Mouse (Mus musculus) liver, postnatal 0 days (tissue): ENCODE measurements around the gene Pfdn6. TPM values are rescaled to one million over a fixed set of nuclear protein-coding genes. Genes with fewer than 3 reads are reported as not detected.

Experiments
- ATAC-seq: fragments of 200-750 bp; cut with Nextera tagmentation; 2 replicates; pipeline ENCODE4 v1.8.0; 2017; ENCODE audit warnings: mild to moderate bottlenecking, moderate library complexity
- DNase-seq: peaks from one replicate; pipeline ENCODE4 v3.0.0-alpha.2; 2016
- H3K27ac ChIP-seq: fragments of 300-500 bp; sonication (generic); 2 replicates; pipeline ENCODE4 v1.5.1; 2014; ENCODE audit warnings: antibody characterized with exemption, moderate library complexity, mild to moderate bottlenecking, low read depth
- H3K27me3 ChIP-seq: fragments of 300-500 bp; sonication (generic); 2 replicates; pipeline ENCODE4 v1.6.1; 2014; ENCODE audit warnings: low read length, control low read depth, mixed read lengths; ENCODE audit not compliant: insufficient read depth
- H3K36me3 ChIP-seq: fragments of 300-500 bp; sonication (generic); replicated peaks from 2 replicates; pipeline ENCODE4 v1.6.1; 2014; ENCODE audit warnings: mild to moderate bottlenecking, control low read depth, low read length, moderate library complexity, mixed read lengths; ENCODE audit not compliant: insufficient read depth
- H3K4me1 ChIP-seq: fragments of 300-500 bp; sonication (generic); 2 replicates; pipeline ENCODE4 v1.6.1; 2014; ENCODE audit warnings: antibody characterized with exemption, mild to moderate bottlenecking, control low read depth; ENCODE audit not compliant: insufficient read depth
- H3K4me2 ChIP-seq: fragments of 300-500 bp; sonication (generic); 2 replicates; pipeline ENCODE4 v1.6.1; 2014; ENCODE audit warnings: low read depth, mild to moderate bottlenecking, low read length, moderate library complexity, mixed read lengths
- H3K4me3 ChIP-seq: fragments of 300-500 bp; sonication (generic); 2 replicates; pipeline ENCODE4 v1.5.1; 2014; ENCODE audit warnings: low read depth, low read length
- H3K9ac ChIP-seq: fragments of 300-500 bp; sonication (generic); replicated peaks from 2 replicates; pipeline ENCODE4 v1.6.1; 2014; ENCODE audit warnings: mild to moderate bottlenecking, moderate library complexity
- H3K9me3 ChIP-seq: fragments of 300-500 bp; sonication (generic); 2 replicates; pipeline ENCODE4 v1.6.1; 2016; ENCODE audit warnings: mild to moderate bottlenecking, control low read depth, low read length, mixed read lengths
- CTCF ChIP-seq: sonication (generic); IDR thresholded peaks from 2 replicates; pipeline ENCODE4 v1.5.1; 2016; ENCODE audit warnings: antibody characterized with exemption, low read depth
- EP300 ChIP-seq: IDR thresholded peaks from 2 replicates; pipeline ENCODE4 v1.6.1; 2016; ENCODE audit warnings: antibody characterized with exemption, low read depth, mild to moderate bottlenecking
- WGBS: fragments of 180-500 bp; shearing (Covaris S2); extraction: QIAGEN DNeasy Blood & Tissue Kit; methylation state at CpG from one replicate; pipeline ENCODE4 v1.1.7; 2014; ENCODE audit not compliant: insufficient replicate concordance; 5-methylcytosine and 5-hydroxymethylcytosine counted together
- polyA plus RNA-seq: library from polyadenylated mRNA; unstranded; fragments of >200 nt; fragmentation: Nextera tagmentation; extraction: Ambion mirVana; gene quantifications from 2 replicates; pipeline ENCODE4 v1.2.1, GENCODE M21; 2015

Pfdn6 gene
- polyA plus RNA-seq, 1 experiment from 2014 or later, result 85.5 TPM

DNA sequence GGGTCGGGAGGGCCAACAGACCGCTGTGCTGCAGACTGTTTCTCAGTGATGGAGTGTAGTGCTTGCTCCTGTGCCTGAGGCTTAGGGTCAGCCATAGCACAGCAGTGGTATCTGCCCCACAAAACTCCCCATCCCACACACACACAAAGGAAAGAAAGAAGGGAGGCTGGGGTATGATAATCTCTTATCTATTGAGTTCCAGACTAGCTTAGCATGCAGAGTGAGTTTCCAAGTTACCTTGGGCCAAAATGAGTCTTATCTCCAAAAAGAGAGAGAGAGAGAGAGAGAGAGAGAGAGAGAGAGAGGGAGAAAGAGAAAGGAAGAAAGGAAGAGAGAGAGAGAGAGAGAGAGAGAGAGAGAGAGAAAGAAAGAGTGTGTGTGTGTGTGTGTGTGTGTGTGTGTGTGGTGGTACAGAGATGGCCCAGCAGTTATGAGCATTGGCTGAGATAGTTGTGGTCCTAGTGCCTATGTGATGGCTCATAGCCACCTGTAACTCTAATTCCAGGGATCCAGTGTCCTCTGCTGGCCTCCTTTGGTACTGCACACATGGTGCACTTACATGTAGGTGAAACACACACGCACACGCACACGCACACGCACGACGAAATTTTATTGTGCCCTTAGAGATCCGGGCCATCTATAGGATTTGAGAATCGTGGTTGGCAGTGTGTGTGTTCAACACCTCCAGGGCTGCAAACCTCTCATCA, 15.4 kb downstream of the Pfdn6 start:
- no peak overlapping the region for H3K9ac ChIP-seq
- no peak overlapping the region for H3K4me2 ChIP-seq
- H3K9me3 ChIP-seq, result no peaks in the 10 kb centered on the region
- no peak overlapping the region for H3K4me3 ChIP-seq
- WGBS, result 76% methylated on average over 10 of the region's 10 CpGs
- peaks cover 3% of the 10 kb centered on the region; the same call in 1 of the 2 replicates for H3K4me1 ChIP-seq
- ATAC-seq (no peak), DNase-seq (peak; percentile 67)
- no peak overlapping the region for H3K27ac ChIP-seq
- peak; percentile 80 for TF ChIP-seq CTCF
- TF ChIP-seq EP300, result no peak
- peaks cover 42% of the 10 kb centered on the region for H3K36me3 ChIP-seq
- no peaks in the 10 kb centered on the region for H3K27me3 ChIP-seq

GRCm38 (mm10) chr17:33921361-33921760, 18.8 kb downstream of the Pfdn6 start:
- H3K27ac ChIP-seq, result no peak overlapping the region
- peak overlapping the region; percentile 83 for H3K4me2 ChIP-seq
- no peak for ATAC-seq
- H3K9ac ChIP-seq, result no peak overlapping the region
- no peaks in the 10 kb centered on the region for H3K27me3 ChIP-seq
- H3K4me3 ChIP-seq, result no peak overlapping the region
- H3K36me3 ChIP-seq, result peaks cover 39% of the 10 kb centered on the region
- TF ChIP-seq EP300 (no peak), CTCF (no peak)
- H3K4me1 ChIP-seq, result peaks cover 20% of the 10 kb centered on the region
- H3K9me3 ChIP-seq, result no peaks in the 10 kb centered on the region
- no peak for DNase-seq
- WGBS, result 79% methylated on average over 7 of the region's 7 CpGs

DNA sequence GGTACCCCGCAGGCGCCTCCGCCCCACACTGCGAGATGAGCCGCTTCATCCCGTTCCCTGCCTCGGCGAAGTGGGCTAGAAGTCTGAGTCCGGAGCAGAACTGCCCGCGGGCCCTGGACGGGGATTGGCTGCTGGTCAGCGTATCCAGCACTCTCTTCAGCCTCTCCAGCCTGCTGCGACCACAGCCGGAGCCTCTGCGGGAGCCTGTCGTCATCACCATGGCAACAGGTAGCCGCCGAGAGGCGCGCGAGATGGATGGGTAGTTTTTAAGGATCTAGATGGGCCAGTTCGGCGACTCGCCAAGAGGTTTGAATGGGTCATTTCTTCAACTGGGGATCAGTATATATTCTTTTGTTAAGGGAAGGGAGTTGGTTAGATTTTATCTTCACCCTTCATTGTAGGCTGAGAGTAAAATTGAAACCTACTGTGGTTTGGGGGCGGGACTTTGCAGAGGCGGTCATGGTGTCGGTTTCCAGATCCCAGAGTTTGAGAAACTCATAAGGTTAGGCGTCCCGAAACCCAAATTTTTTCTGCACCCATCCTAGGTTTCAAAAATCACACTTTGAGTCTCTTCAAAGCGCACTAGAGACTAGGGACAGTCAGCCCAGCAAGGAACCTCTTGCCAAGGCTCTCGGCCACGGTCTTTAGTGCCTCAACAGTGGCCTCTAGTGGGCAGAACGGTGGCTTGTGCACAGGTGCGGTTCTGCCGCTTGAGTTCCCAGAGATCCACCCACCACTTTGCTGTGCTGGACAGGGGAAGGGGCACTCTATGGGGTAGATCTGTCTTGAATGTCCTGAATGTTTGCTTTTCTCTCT, 19.7 kb downstream of the Pfdn6 start:
- ATAC-seq (peak; percentile 20; the same call in 1 of the 2 replicates), DNase-seq (peak; percentile 91)
- Histone ChIP-seq H3K36me3 (peaks cover 31% of the 10 kb centered on the region), H3K4me2 (peak overlapping the region; percentile 83), H3K4me1 (peaks cover 22% of the 10 kb centered on the region), H3K27ac (peak overlapping the region; percentile 94), H3K4me3 (peak overlapping the region; percentile 84), H3K9me3 (no peaks in the 10 kb centered on the region), H3K27me3 (no peaks in the 10 kb centered on the region), H3K9ac (peak overlapping the region; percentile 80)
- no peak for TF ChIP-seq EP300
- TF ChIP-seq CTCF, result peak; percentile 97
- WGBS, result under 1% methylated on average over 36 of the region's 36 CpGs

- Histone ChIP-seq H3K9ac (peak overlapping the region; percentile 80), H3K4me1 (peaks cover 27% of the 10 kb centered on the region)
- peak; percentile 49 for ATAC-seq
These were observed 20.5 kb downstream of the Pfdn6 start for GRCm38 (mm10) chr17:33919351-33920281.

DNA sequence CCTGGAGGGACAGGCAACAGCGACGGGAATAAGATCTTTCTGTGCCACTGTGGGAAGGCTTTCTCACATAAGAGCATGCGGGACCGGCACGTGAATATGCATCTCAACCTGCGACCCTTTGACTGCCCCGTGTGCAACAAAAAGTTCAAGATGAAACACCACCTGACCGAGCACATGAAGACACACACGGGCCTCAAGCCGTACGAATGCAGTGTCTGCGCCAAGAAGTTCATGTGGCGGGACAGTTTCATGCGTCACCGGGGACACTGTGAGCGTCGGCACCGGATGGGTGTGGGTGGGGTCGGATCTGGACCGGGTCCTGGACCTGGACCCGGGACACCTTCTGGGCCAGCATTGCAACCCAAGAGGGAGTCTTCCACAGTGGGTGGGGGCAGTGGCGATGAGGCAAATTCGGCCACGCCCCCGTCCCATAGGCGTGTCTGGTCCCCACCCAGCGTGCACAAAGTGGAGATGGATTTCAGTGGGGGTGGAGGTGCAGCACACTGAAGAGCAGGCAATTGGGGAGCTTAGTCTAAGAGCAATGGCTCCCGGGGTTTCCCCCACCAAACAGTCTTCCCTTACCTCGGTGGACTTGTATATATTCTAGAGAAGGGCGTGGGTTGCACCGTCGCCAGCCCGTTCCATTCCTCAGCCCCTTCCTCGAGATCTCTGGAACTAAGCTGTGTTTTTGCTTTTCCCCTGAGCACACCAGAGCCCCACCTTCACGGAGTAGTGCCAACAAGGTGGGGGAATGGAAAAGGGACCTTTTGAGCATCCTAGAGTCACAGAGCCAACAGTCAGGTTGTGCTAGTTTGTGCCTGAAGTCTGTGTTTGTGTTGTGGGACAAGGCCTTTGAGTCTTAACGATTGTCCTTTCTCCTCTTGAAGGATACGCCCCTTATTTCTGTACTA, 21.6 kb downstream of the Pfdn6 start:
- Histone ChIP-seq H3K9me3 (no peaks in the 10 kb centered on the region), H3K4me1 (peaks cover 27% of the 10 kb centered on the region), H3K4me3 (peak overlapping the region; percentile 84), H3K27ac (peak overlapping the region; percentile 94), H3K4me2 (peak overlapping the region; percentile 83), H3K36me3 (peaks cover 41% of the 10 kb centered on the region), H3K27me3 (no peaks in the 10 kb centered on the region), H3K9ac (peak overlapping the region; percentile 80)
- no peak for TF ChIP-seq CTCF
- TF ChIP-seq EP300, result no peak
- no peak for ATAC-seq
- DNase-seq, result peak; percentile 63
- WGBS, result 59% methylated on average over 37 of the region's 37 CpGs

More at GRCm38 (mm10) chr17:33919351-33920281, 20.5 kb downstream of the Pfdn6 start:
- peaks cover 32% of the 10 kb centered on the region for H3K36me3 ChIP-seq
- no peaks in the 10 kb centered on the region for H3K27me3 ChIP-seq
- TF ChIP-seq EP300 (0 out of 2 replicates have a peak, but pooled peaks have one; percentile 30), CTCF (peak; percentile 65)
- H3K4me2 ChIP-seq, result peak overlapping the region; percentile 83
- peak; percentile 90 for DNase-seq
- H3K9me3 ChIP-seq, result no peaks in the 10 kb centered on the region
- WGBS, result under 1% methylated on average over 51 of the region's 52 CpGs
- peak overlapping the region; percentile 94 for H3K27ac ChIP-seq
- peak overlapping the region; percentile 84 for H3K4me3 ChIP-seq
